Mouse (Mus musculus) yolk sac, embryonic 10.5 days (tissue): ENCODE measurements around the gene Gm11084.
A peak's percentile ranks its signal among the peaks of the same experiment; 100 is the strongest.
"Not testable (repeated sequence)": the region's sequence is repeated elsewhere in the genome, so short reads cannot be mapped to it uniquely, and the experiment has no call there.

ENCODE experiments used
- DNase-seq: peaks from one replicate; pipeline ENCODE4 v3.0.0-alpha.2; 2017; ENCODE audit warnings: low spot score

Gm11084 gene

DNA sequence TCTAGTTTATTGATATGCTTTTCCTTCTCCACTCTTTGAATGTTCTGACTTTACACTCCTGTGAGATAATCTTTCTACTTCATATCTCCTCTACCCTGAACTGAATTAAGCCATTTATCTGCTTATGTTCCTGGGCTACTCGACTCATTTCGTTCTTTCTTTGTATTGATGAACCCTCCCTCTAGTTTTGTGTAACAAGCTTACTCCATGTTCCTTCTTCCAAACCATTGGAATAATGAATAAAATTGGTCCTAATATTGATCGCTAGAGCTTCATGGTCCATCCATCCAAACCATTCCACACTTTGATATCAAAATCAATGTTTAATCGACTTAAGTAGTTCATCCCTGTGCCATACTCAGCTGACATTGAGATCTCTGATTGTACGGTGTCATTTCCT, at the start of gene Gm11084:
TSS of gene Gm11084 (minus strand) at position 101 of the 400 bp plus-strand sequence.
- DNase-seq: no peak

DNA sequence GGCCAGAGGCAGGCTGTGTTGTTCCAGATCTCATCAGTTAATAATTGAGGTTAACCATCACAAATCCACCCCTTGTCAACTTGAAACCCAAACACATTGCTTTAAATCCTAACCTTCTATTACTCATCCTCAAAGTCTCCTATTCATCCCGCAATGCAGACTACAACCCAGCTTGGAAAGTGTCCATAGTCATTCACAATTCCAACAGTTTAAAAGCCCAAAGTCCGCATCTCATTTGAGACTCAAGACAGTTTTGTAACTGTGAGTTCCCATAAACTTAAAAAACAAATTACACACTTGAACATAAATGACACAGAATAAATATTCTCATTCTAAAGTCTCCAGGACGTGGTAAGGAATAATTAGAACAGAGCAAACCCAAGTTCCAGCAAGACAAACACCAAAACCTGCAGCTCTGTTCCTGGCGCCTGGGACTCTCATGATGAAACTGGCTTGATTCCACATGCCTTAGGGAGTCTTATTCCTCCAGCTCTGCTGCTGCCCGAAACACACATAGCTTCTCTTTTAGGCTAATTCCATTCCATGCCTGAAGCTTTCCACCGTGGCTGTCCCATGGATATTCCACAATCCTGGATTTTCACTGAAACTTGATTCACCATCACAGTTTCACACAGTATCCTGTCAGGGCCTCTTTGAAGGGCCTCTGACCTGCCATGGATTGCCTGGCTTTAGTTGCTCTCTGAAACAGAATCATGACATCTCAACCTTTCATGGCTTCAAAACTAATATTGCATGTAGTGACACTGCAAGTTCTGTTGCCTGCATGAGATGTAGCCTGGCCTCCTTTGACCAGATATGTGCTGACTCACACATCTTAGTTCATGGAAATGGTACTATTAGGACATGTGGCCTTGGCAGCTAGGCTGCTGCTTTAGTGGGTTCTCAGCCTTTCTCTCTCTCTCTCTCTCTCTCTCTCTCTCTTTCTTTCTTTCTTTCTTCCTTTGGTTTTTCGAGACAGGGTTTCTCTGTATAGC, 44.8 kb upstream of the Gm11084 start:
- no peak for DNase-seq

GRCm38 (mm10) chr2:73029846-73030245, 43.3 kb upstream of the Gm11084 start:
- DNase-seq: no peak

DNA sequence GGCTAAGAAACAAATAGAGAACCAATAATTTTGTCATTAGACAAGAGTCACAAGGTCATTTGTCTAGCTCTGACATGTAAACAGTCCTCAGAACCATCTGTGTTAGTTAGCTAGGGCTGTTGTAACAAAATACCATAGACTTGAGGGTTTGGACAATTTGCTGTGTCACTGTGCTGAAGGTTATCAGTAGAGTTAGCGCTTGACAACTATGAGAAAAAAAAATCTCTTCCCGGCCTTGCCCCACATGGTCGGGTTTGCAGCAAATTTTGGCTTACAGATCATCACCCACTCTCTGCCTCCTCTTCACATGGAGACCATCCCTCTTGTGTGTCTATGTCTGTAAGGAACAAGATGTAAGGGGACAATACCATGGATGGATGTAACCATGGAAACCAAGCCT, 41.5 kb upstream of the Gm11084 start:
- no peak for DNase-seq

GRCm38 (mm10) chr2:73027126-73027525, 40.6 kb upstream of the Gm11084 start:
- no peak for DNase-seq

GRCm38 (mm10) chr2:73023803-73024202, 37.3 kb upstream of the Gm11084 start:
- peak; percentile 38 for DNase-seq

DNA sequence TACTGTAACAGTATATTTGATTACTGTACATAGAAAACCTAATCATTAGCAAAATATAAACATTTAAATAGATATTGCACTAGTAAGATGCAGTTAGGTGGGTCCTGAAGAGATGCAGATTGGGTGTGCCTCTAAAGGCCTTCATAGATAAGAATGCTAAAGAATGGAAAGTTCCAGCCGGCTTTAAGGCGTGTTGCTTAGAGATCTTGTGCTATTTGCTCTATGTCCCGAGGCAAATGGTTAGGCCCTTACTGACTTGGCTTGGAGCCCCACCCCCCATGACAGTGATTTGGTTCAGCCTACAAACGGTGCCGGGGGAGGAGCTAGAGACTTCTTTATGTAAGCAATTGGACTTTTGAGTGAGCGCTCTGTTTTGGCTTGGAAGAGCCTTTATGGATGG, 34.5 kb upstream of the Gm11084 start:
- no peak for DNase-seq

DNA sequence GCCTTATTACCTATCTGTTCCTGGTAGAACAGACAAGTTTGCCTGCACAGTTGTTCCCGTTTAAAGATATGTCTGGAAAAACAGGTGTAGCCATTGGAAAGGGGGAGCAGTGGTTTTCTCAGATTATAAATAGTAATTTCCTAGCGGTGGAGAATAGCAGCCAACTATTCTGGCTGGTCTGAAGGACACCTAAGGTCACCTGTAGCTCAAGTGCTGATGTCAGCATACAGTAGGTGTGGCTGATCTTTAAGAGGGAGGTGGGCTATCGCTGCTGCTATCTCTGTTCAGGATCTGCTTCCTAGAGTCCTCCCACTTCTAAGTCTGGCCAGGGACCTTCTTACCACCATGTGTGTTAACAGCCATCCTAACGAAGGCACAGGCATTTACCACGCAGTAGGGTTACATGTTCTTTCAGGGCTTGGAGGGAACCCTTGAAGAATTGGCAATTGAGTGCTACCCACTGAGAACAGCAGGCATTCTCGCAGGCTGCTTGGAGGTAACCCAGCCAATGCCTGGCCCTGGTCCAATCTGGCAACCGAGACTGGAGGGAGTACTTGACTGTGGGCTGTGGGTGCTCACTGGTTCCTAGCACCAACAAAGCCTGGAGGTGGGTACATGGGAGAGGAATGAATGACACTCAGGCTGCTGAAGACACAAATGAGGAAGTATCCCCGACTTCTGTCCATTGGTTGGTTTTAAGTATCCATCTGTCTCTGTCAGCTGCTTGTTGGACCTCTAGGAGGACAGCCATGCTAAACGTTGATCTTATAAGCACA, 33.0 kb upstream of the Gm11084 start:
- DNase-seq: no peak

DNA sequence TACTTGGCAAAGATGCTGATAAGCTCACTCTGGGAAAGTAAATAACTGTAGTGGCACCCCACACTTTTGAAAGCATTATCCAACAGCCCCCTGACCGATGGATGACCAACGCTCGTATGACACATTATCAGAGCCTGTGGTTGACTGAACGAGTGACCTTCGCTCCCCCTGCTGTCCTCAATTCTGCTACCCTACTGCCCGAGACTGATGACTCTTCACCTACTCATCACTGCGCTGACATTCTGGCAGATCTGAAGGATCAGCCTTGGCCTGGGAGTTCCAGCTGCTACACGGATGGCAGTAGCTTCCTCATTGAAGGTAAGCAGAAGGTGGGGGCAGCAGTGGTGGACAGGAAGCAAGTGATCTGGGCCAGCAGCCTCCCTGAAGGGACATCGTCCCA, 27.5 kb upstream of the Gm11084 start:
- not testable (repeated sequence) for DNase-seq

GRCm38 (mm10) chr2:73012636-73013035, 26.1 kb upstream of the Gm11084 start:
- DNase-seq: no peak

DNA sequence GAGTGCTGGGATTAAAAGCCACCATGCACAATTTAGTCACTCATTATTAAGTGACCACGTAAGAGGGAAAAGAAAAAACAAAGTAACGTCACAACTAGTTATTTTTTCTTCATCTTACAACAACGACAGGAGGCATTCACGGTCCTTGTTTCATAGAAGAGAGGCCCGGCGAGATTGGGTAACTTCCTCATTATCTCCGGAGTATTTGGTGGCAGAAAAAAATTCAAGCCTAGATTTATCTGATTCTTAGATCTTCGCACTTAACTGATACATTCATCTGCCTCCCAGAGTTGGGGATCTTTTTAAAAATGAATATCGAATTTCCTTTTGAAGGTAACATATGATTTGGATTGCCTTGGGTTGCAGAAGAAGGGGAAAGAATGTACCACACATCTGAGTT, 21.0 kb upstream of the Gm11084 start:
- no peak for DNase-seq

- no peak for DNase-seq
These were observed 19.3 kb upstream of the Gm11084 start for GRCm38 (mm10) chr2:73005611-73006515.

GRCm38 (mm10) chr2:73003751-73004717, 17.5 kb upstream of the Gm11084 start:
- DNase-seq: peak; percentile 42

DNA sequence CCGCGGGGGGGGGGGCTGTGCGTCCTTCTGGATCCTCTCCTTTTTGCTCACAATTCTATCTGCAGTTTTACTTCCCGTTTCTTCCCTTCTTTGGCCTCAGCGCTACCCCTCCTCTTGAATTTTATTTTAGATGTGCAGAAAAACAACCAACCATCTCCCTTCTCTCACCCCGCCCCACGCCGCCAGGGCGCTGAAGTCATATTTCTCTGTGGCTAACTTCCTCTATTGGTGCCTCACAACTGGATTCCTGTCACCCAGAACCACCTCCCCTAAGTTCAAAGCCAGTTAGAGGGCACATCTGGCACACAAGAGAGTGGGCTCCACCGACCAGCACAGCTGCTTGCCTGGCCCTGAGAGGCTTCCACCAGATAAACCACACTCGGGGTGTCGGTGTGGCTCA, 16.5 kb upstream of the Gm11084 start:
- DNase-seq: no peak

DNA sequence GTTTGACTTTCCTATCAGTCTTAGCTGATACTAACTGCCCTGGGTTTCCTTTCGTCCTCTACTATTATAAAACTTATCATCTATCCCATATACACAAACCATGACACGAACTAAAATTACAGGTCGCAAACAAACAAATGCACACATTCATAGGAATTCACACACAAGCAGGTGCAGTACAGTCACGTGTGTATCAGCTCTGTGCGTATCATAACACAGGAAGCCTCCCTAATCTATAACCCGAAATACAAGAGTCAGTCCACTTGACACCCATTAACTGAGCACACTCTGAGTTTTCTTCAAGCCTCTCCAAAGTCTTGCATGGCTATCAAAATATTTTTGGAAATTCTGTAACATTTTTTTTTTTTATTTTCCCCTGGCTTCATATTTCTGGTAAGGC, 15.9 kb upstream of the Gm11084 start:
- no peak for DNase-seq

DNA sequence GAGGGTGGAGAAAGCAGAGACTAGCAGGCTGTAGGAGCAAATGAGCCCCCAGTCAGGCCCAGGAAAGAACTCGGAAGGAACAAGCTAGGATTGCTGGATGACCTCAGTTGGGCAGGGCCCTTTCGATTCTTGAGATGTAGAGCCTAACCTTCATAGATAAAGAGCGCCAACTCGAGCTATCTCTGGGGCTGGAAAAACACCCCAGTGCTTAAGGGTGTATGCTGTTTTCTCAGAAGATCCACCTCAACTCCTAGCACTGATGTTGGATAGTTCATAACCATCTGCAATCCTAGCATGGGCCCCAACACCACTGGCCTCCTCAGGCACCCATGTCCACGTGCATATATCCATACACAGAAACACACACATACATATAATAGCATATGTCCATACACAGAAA, 15.5 kb upstream of the Gm11084 start:
- DNase-seq: no peak

DNA sequence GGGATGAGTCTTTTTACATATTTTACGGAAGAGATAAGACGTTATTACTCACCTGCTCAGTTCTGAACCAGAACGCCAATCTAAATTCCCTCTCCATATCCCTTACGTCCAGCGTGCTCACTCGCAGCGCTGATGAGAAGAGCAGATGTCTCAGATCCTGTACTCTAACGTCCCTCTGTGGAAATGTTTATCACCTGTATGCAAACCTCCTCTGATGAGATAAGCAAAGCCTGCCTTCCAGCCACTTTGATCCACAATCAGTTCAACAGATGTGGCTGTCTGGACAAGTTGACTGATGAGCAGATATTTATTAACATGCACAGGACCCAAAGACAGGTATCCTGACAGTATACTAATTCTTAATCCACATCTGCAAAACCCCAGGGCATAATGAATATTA, 13.7 kb upstream of the Gm11084 start:
- no peak for DNase-seq

GRCm38 (mm10) chr2:72997586-72997985, 11.1 kb upstream of the Gm11084 start:
- DNase-seq: no peak

DNA sequence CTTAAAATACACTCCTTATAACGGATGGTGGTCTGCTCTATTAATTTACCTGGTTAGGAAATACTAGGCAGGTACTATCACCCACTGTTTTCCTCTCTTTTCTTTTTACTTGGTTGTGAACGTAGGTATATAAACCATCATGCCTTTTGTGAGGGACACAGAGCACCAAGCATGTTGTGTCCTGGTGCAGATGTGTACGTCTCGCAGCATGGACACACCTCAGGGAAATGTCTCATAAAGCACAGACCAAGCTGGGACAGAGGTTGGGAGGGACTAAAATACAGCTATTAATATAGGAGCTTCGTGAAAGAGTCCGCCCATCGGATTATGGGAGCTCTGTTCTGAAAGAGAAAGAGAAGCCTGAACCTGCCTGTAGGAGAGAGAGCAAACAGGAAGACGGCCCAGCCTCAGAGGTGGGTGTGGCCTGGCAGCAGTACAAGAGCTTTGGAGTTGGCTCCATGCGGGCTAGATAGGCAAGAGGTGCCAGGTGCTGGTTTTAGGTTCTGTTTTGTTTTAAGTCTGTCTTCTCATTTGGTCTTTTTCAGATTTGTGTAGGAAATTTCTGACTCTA, 10.4 kb upstream of the Gm11084 start:
- DNase-seq: no peak

DNA sequence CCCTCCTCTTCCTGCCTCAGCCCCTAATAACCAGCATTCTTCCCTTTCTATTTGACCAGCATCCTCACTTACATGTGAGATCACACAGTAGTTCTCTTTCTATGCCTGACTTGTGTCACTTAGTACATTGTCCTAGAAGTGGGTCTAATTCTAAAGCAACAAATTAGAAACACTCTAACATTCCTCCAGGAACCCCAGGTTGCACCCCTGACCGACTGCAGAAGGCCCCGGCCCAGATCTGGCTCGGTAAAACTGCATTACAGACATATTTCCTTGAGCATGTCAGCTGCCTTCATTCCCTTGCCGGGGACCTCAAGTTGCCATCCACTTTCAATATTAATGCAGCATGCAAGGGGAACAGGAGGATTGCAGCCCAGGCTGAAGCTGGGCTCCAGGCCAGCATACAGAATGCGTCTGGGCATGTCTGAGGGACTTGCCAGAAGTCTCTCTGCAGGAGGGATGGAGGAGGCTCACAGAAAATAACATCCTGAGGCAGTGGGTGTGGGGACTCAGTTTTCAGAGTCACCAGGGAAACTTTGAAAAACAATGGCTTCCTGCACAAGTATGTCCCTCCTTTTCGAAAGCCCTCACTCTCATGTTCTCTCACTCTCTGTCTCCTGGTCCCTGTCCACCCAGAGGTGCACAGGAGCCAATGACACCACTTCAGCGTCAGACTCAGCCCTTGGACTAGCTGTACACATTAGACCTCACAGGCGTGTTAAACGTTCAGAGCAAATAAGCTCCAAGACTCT, 9.0 kb upstream of the Gm11084 start:
- DNase-seq: no peak
